Mouse (Mus musculus): ENCODE measurements around the gene Cdk15.

DNA sequence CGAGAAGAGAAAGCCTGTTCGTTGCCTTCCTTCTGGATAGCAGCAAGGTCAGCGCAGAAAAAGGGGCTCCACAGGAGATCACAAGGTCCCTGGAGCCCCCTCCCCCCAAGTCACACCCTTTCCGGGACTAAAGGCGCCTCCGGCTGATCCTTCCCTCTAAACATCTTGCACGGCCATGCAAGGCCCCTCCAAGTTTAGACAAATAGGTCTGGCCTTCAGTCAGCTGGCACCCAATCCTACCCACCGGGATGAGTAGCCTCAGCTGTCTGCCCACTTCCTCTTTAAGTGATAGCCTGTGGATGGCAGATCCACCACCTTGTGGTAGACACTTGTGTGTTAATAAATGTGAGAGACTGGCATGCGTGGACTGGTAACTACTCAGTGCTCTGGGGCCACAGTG, 120.6 kb downstream of the Cdk15 start:
- TF ChIP-seq POLR2A (IDR thresholded peaks at IDR 0.05; ENCODE audit: extremely low read depth, insufficient read depth, low read length) (no peak), CTCF (IDR thresholded peaks at IDR 0.05; ENCODE audit: low read depth, low read length) (no peak)
